Mouse (Mus musculus) regulatory T cell (primary cell): ENCODE results near the gene Lag3.

ENCODE experiments used
- in situ Hi-C: fragments of 300-600 bp; cut with MboI, MseI; formaldehyde crosslinking; loops from one replicate; pipeline ENCODE4 v1.15.1; 2025; ENCODE audit warnings: high pct_unique_total_duplicates

Gene Lag3

DNA sequence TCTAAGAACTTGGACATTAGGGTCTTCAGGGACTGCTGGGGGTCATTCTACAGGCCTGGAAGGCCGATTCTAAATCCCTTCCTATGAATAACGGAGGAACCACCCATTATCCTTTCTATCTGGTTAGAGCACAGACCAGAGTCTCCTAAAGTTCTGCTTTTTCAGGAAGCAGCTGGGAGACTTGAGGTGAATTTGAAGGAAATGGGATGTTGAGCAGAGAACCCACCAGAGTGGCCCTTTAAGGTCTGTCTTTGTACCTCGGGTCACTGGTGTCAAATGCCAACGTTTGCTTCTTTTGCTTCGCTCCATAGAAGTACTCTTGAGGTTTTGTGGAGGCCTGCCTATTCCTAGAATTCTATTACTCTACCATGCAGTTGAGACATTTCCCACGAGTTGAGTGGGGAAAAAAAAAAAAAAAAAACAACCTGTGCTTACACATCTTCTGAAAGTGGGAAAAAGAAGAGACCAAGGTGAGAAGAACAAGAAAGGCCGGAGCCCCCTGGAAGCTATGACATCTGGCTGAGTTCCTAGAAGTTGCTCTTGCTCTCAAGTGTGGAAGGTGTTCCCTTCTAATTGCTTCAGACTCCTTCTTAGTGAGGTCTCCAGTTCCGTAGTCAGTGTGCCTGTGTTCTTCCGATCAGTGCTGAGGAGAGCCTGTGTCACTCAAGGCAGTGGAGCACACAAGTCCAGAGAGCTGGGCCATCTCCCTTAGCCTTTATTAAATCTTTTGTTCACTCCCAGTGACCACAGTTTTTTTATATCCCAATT, 9.0 kb upstream of the Lag3 start:
- in situ Hi-C loops: no loop called here

DNA sequence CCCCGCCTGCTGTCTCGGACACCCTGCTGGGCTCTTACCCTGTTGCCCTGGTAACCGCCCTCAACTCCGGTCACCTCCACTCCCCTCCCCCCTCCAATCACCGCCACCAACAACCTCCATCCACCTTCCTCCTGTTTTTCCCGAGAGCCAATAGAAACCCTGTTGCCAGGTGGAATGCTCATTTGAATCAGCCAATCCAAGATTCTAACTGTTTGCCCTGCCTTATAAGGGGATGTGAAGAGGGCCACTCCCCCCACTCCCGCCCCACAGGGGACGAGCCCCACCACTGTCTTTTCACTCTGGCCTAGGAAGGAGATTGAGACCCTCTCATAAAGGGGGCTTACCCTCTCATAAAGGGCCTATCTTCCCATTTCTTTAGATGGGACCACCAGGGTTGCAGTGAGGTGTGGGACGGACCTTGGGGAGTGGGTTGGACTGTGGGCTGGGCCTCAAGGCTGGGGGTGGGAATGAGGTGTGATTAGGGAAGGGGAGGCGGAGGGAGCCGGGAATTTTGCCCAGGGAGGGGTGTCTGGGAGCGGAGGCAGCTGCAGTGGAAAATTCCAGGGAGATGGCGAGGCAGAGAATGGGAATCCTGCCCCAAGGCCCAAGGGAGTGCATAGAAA, 8.3 kb upstream of the Lag3 start, which contains the start of gene Ptms:
Gene Ptms (minus strand): TSS at position 409 of the 623 bp plus-strand sequence.
- in situ Hi-C loops: loop anchor here (10.0 kb wide), 1 partner anchor 505 kb away; no protein-coding TSS in a partner anchor

- in situ Hi-C loops: loop anchor here (10.0 kb wide), 1 partner anchor 506 kb away; no protein-coding TSS in a partner anchor
Observed at GRCm38 (mm10) chr6:124918890-124919627, 7.6 kb upstream of the Lag3 start.

DNA sequence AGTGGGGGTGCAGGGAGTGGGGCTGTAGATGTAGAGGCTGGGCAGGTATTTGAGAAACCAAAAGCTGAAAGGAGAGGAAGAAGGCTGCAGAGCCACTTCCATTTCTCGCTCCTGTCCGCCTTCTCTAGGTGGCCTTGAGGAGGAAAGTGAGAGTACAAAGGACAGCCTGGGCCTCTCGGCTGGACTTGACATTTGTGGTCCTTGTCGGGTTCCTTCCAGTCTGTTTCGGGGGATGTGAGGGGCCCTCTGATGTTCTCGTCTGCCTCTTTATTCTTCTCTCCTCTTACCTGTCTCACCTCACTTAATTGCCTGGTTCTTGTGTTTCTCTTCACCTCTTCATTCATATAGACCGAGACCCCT, 6.8 kb upstream of the Lag3 start:
- in situ Hi-C loops: loop anchor here (10.0 kb wide), 1 partner anchor 506 kb away; no protein-coding TSS in a partner anchor

DNA sequence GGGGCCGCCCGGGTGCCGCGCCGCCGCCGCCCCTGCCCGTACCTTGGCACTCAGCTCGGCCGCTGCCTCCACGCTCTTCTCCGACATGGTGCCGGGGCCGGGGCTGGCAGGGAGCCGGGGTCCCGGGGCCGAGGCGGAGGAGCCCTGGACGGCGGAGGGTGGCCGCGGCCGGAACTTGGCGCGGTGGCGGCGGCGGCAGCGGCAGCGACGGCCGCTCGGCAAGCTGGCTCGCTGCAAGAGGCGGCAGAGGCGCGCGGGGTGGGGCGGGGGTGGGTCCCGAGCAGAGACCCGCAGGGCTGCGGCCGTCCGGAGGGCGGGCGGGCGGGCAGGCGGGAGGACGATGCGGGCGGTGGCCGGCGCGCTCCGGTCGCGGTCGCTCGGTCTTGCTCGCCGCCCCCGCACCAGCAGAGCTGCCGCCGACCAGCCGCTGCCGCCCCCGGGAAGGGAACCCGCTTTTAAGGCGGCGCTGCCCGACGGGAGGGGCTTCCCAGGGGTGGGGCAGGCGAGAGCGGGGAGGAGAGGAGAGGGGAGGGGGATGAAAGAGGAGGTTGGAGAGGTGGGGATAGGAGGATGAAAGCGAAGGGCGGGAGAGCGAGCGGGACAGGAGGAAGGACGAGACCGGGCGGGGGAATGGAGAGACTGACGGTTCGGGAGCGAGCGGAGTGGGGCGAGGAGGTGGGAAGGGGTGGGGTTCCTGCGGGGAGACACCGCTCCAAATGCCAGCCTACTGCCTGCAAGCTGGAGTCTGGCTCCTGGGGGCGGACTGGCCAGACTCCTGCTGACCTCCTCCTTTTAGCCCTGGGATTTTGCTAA, 6.2 kb upstream of the Lag3 start:
- in situ Hi-C loops: loop anchor here (10.0 kb wide), 1 partner anchor 507 kb away; no protein-coding TSS in a partner anchor

DNA sequence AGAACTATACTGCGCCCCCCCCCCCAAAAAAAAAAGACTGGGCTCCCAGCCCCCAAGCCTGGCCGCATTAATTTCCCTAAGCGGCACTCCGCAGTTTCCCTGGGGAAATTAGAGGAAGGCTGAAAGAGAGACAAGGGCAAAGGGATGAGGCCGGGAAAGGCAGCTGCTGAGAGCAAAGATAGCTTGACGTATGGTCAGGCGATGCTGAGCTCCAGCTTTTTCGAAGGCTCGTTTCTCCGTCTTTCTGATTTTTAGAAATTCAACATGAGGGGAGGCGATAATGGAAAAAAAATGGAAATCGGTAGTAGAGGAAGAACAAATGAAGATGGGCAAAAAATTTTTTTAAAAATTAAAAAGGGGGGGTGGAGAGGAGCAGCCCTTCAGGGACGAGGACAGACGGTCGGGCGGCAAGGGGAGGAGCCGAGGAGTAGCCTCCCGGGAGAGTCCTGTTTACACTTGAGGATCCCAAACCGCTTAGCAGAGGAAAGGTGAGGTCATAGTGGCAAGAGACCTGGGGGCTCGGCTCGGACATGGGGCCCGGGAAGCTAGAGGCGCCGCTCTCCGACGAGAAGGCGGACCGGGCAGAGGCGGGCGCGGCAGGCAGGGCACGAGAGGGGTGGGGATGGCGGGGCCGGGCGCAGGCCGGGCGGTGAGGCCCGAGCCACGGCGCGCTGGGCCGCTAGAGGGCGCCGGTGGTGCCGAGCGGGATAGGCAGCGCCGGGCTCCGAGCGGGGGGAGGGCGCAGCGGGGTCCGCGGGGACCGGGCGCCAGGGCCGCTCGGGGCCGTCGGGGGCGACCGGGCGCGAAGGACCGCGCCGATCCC, 5.4 kb upstream of the Lag3 start:
- in situ Hi-C loops: loop anchor here (10.0 kb wide), 1 partner anchor 508 kb away; no protein-coding TSS in a partner anchor

DNA sequence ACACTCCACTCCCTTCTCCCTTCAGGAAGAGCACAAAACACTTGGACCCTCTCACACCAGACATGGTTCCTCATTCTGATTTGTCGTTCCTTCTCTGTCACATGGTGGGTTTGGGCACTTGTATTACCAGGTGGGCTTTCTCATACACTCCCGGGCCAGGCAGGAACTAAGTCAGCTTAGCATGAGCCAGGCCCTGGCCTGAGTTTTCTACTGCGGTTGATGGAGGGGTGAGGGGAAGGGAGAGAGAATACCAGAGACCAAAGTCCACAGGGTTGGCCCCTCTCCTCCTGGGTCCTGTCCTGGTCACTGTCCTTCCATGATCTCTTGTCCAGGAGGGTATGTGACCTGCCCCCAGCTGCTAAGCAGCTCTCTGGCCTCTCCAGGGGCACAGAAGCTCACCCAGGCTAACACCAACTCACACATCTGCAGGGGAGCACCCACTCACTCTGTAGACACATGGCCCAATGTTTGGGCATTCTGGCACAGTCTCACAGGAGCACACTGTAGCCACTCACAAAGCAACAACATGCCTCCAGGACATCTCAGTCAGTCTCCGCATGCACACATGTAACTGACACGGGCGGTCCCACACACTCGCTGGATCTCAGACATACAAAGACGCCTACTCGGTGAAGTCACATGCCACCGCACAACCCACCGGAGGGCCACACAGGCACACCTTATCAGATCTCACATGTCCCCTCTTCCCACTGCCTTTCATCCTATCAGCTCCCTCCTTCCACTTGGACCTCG, 4.6 kb upstream of the Lag3 start:
- in situ Hi-C loops: loop anchor here (10.0 kb wide), 1 partner anchor 509 kb away; no protein-coding TSS in a partner anchor

GRCm38 (mm10) chr6:124915160-124915941, 3.8 kb upstream of the Lag3 start:
- in situ Hi-C loops: loop anchor here (10.0 kb wide), 1 partner anchor 509 kb away; no protein-coding TSS in a partner anchor

- in situ Hi-C loops: loop anchor here (10.0 kb wide), 1 partner anchor 510 kb away; no protein-coding TSS in a partner anchor
Observed at GRCm38 (mm10) chr6:124914511-124914910, 3.0 kb upstream of the Lag3 start.

- in situ Hi-C loops: loop anchor here (10.0 kb wide), 1 partner anchor 511 kb away; no protein-coding TSS in a partner anchor
Observed at GRCm38 (mm10) chr6:124913721-124914285, 2.3 kb upstream of the Lag3 start.

GRCm38 (mm10) chr6:124913214-124913613, 1.7 kb upstream of the Lag3 start:
- in situ Hi-C loops: loop anchor here (10.0 kb wide), 1 partner anchor 512 kb away; no protein-coding TSS in a partner anchor

GRCm38 (mm10) chr6:124910032-124910431, 1.5 kb downstream of the Lag3 start:
- in situ Hi-C loops: loop anchor here (10.0 kb wide), 1 partner anchor 515 kb away; no protein-coding TSS in a partner anchor

DNA sequence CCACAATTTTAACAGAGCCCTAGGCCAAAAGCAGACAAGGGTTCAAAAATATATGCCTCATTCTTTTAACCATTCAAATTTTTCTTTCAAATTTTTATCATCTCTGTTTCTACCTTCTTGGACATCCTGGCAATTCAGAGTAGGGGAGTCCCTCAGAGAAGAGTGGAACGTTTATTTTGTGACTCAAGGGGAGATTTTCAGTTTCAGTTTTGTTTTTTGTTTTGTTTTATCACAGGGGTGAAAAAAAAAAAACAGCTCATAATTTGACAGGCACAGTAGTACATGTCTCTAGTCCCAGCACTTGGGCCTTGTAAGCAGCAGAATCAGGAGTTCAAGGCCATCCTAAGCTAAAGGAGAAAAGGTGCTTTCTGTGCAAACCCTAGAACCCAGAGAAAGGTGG, 3.7 kb downstream of the Lag3 start:
- in situ Hi-C loops: no loop called here

GRCm38 (mm10) chr6:124904991-124905860, 6.3 kb downstream of the Lag3 start:
- in situ Hi-C loops: no loop called here

DNA sequence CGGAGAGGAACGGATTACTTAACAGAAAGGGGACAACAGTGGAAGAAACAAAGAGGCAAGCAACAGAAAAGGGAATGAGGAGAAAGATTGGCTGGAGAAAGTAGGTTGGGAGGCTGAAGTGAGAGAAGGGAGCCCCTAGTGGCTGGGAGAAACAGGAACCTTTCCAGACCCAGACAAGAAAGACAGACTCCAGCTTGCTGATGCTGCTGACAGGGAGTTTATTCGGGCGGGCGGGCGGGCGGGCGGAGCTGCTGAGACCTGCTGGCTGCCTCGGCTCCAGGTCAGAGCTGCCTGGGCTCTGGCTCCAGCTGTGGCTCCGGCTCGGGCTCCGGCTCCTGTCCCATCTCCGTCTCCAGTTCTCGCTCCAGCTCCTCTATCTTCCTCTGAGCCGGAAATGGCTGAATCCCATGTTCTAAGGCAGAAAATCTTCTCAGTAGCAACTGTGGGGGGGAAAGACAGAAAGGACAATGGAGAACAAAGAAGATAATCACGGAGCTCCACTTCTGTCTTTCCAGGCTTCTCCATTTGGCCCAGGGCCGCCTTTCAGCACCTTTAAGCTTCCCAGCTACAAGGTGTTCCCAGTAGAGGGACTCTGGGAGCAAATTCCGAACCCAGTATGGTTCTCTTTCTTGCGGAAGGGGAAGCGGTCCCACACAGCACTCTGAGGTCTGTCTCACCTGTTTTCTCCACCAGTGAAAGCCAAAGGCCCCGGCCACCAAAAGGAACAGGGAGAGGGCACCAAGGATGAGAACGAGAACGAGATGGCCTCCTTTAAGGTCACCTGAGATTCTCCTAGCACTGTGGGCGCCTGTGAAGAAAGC, 7.1 kb downstream of the Lag3 start:
- in situ Hi-C loops: no loop called here

GRCm38 (mm10) chr6:124903580-124904151, 7.8 kb downstream of the Lag3 start:
- in situ Hi-C loops: no loop called here
